Mouse (Mus musculus): ENCODE results near the gene Sctr.

Gene Sctr

DNA sequence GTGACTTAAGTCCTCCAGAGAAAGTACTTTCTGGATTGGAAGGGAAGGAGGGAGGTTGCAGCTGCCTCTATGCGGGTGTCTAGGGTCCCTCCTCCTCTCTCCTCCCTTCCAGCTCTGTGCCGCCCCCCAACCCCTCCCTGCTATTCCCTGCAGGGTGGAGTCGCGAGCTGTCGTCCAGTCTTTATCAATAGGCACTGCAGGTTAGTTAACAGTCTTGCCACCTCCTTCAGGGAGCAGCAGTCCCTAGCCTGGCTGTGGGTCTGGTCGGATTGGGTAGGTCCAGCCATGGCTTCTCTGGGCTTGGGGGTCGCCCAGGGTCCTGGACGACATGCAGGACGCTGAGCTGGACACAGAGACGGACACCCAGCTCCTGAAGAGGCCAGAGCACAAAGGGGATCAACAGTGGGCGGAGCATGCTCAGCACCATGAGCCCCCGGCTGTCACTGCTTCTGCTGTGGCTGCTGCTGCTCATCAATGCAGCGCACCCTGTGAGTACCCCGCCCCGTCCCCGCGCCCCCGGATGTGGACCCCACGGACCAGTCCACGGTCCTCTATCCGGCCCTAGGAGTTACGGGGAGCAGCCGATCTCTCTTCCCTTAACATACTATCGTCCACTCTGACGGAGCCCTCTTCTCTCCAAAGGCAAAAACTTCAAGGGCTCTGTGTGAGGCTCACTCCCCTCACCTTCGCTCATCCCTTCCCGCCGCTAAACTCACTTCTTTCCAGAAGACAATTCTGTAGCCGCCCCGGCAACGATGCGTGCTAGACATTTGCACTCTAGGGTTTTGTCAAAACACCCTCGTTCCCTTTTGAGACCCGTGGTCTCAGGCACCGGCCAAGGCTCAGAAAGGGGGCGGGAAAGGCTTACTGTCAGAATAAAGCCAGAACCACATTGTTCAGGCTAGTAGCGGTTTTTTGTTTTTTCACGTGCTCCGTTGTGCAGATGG is at the start of gene Sctr:
Sctr (plus strand) TSS at position 51 of the 947 bp plus-strand sequence.
- no peak for DNase-seq (ENCODE audit: low read depth in 1 of 2, low spot score in 2 of 2)

DNA sequence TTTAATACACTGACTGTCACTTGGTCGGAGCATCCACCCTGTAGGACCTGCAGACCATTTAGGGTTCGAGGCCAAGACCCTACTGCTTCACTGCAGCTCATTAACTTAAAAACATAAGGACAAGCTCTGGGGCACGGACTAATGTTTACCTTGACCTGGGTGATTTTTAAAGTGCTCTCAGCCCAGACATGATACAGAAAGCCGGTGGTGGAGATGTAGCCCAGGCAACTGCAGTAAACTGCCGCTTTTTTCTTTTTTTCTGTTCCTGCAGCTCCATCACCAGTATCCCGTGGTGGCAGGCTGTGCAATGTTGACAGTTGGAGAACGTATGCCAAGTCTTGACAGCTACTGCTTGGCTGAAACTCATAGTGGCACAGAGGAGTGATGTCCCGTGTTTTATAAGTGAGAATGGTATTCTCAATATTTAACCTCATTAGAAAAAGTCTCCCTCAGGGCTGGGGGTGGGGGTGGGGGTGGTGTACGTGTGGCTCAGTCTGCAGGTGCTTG is 48.9 kb upstream of the Sctr start:
- DNase-seq (ENCODE audit: low read depth in 1 of 2, low spot score in 2 of 2), result no peak

DNA sequence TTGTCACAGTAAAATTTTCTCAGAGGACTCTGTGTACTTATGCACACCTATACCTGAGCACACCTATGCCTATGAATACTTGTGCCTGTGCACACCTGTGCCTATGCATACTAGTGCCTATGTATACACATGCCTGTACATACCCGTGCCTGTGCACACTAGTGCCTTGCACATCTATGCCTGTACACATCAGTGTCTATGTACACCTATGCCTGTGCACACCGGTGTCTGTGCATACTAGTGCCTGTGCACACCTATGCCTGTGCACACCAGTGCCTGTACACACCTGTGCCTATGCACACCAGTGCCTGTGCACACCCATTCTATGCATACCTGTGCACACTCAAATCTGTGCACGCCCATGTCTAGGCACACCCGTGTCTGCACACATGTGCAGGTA is 47.2 kb upstream of the Sctr start:
- no peak for DNase-seq (ENCODE audit: low read depth in 1 of 2, low spot score in 2 of 2)

DNA sequence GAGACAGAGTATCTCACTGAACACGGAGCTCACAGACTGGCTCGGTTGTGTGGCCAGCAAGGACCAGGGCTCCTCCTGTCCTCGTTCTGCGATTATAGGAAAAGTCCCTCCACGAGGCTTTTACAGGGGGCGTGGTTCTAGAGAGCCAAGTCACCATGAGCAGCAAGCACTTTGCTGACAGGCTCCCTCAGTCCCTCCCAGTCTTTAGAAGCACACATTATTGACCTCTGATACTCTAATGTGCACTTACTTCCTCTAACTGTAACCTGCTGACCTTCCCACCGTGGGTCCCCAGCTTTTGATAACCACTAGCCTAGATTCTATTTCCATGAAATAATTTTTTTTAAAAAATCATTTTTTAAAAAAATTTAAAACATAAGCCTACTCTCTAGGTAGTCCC is 46.8 kb upstream of the Sctr start:
- no peak for DNase-seq (ENCODE audit: low read depth in 1 of 2, low spot score in 2 of 2)

DNA sequence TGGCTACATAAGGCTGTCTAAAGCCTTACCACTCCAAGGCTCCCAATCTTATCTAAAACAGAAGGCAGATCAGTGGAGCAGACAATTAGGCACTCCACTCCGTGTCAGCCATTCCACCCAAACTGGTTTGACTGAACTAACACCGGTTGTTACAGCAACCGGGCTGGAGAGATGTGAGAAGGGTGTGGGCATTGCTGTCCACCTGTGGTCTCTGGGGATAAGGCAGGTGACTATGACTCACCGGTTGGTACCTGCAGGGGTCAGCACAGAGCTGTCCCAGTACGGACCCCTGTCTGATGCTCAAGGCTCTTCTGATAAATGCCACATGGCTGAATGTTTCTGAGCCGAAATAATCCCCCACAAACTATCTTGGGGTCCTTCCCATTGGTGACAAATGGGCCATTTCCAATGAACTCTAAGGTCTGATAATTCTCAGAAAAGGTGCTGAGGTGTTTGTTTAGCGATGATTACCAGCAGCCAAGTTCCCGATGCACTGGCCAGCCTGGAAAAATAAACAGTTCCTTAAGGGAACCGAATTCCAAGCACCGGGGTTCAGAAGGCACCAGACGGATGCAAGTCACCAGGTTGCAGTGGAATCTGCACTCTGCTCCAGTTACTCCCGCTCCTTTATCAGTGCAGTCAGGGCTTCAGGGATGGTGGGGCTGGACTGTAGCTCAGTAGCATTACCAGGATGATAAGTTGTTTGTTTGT is 40.7 kb upstream of the Sctr start:
- DNase-seq (ENCODE audit: low read depth in 1 of 2, low spot score in 2 of 2), result no peak

DNA sequence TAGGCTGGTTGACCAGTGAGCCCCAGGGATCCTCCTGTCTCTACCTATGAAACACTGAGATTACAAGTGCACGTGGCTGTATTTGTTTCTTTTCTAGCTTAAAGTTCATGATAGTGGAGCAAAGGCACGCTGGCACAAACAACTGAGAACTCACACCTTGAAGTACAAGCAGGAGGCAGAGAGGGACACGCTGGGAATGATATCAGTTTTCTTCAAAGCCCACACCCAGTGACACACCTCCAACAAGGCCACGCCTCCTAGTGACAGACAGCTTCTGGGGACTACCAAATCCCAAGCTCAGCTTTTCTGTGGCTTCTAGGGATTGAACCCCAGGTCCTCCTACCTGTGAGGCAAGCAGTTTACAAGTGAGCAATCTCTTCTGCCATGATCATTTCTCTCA is 33.6 kb upstream of the Sctr start:
- DNase-seq (ENCODE audit: low read depth in 1 of 2, low spot score in 2 of 2), result no peak

DNA sequence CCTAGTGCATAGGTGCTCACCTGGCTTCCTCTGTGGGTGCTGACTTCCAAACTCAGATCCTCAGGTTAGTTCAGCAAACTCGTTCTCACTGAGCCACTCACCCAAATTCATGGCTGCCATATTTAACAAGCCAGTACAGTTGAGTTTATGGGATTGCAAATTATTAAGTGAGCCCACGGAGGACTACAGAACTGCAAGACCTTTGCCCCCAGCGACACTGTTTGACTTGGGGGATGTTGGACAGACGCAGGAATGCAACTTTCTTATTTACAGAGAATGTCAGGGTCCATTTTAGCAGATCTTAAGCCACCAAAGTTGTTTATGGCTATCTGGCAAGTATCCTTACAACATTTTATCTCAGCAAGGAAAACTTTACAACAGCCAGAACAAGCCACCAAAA is 31.6 kb upstream of the Sctr start:
- no peak for DNase-seq (ENCODE audit: low read depth in 1 of 2, low spot score in 2 of 2)

DNA sequence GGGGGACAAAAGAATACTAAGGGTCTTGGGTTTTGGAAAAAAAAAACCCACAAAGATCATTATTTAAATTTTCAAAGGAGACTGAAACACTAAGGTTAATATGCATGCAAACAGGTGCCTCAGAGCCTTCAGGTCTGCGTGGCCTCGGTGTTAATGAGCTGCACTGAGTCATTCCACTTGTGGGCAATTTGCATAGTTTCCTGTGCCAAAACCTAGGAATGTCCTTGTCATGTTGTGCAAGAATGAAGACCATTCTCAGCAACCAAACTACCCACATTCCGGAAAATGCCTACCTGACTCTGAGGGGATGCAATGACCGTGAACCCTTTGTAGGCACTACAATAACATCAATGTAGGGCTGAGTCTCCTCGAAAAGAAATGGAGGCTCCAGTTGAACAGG is 20.1 kb upstream of the Sctr start:
- no peak for DNase-seq (ENCODE audit: low read depth in 1 of 2, low spot score in 2 of 2)

DNA sequence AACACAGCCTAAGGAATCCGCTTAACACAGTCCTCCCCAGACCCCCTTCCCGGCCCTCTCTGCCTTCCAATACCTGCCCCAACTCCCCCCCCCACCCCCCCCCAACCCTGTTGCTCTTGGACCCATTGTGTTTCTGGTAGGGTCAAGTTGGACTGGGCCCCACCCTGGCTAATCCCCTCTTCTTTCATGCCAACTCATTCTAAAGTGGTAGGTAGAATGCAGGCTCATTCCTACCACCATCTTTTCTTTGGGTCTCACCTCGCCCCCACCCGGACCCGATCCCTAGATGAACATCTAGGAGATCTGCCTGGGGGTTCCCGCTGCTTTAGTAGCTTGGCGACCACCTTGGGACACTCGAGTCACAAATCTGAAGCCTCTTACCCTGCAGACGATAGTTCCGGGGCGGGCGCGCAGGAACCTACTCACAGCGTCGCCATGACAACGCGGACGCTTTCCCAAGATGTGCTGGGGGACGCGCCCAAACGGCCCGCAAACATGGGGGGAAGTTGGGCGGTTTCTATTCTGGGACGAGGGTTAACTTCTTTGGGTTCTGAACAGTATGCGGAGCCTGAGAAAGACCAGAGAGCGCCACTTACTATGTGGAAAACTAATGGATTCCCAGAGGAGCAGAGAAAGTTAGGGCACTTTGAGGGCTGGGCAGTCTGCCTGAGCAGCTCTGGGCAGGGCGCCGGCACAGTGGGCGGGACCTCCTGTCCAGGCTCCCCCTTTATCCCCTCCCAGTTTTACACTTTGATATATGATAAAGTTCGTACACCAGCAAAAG is 9.7 kb upstream of the Sctr start, which contains the start of gene Cfap221:
Cfap221 (minus strand) TSS at position 437 of the 784 bp plus-strand sequence.
- DNase-seq (ENCODE audit: low read depth in 1 of 2, low spot score in 2 of 2), result peak in 1 of 2 experiments; percentile 21

DNA sequence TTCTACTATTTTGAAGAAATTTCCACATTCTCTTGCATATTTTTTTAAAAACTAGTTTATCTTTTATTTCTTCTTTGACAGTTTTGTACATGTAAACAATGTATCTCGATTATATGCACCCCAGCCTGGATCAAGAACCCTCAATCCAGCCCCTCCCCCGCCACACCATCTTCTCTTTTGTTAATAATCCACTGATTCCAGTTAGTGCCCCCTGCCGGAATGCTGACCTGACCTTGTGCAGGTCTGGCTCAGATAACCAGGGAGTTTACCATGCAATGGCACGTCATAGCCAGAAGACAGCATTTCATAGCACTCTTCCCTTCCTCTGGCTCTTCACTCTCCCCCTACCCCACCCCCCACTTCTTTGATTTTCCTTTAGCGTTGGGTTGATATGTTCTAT is 9.1 kb upstream of the Sctr start:
- no peak for DNase-seq (ENCODE audit: low read depth in 1 of 2, low spot score in 2 of 2)

DNA sequence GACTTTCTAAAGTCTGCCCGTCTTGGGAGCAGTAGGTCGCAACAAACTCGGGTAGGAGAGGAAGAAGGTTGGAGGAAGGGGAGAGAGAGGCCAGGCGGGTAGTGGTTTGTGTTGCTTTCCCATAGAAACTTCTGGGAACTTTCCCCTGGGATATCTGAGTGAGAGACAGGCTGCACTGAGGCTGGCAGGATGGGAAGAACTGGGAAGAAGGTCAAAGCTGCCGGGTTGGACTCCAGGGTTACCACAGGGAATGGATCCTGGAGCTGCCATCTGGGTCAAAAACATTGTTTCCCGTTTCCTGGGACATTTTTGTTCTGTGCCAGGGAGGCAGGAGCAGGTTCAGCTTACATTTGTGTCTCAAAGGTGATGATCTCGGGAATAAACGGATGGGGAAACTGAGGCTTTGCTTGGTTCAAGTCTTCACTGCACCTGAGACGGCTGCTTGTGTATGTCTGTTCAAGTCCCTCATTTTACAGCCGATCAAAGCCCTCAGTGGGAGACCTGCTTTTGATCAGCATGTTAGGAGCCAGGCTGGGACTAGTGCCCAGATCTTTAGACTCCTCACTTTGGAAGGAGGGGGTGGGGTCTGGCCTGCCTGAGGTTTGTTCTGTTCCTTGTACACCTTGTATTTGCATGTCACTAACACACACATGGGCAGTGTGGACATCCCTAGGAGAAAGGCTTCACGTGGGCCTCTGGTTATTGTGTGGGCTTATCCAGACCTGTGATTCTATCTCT is 1.3 kb downstream of the Sctr start:
- no peak for DNase-seq (ENCODE audit: low read depth in 1 of 2, low spot score in 2 of 2)

DNA sequence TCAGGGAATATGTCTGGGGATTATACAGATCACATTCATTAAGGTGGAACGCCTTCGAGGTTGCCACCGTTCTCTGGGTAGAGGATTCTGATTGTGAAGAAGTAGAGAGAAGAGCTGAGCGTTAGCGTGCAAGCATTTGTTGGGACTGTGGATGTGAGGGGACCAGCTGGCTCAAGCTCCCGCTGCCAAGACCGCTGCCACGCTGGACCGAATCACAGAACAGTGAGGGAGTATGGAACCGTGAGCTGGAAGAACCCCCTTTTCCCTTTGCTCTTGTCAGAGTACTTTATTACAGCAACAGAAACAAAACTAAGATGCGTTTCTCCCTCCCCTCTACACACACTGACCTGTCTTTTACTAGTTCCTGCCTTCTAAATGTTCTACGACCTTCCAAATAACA is 5.9 kb downstream of the Sctr start:
- no peak for DNase-seq (ENCODE audit: low read depth in 1 of 2, low spot score in 2 of 2)

DNA sequence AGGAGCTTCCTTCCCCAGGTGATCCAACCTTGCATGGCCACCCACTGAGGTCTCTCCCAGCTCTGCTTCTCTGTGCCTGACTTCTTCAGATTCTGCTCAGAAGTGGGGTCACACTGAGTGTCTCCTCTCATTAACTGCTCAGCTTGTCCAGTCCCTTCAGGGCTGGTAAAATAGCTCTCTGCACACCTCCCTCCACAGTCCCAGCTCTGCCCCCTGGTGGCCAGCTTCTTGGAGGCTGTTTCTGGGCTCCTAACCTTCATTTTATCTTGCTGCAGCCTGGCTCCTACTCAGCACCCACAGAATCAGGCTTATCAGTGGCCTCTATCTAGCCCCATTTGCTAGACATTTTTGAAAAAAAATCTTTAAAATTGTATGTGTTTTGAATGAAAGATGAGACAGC is 6.4 kb downstream of the Sctr start:
- DNase-seq (ENCODE audit: low read depth in 1 of 2, low spot score in 2 of 2), result peak in 1 of 2 experiments; percentile 20

DNA sequence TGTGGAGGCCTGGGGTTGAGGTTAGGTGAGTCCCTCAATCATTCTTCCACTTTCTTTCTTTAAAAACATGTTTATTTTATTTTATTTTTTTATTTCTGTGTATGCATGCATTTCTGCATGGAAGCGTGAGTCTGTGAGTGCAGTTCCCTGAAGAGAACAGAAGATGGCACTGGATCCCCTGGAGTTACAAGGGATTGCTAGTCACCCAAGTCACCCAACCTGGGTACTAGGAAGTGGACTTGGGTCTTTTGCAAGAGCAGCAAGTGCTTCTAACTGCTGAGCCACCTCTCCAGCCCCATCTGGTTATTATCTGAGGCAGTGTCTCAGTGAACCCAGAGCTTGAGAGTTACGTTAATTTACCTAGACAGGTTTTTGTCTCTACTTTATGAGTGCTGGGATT is 9.5 kb downstream of the Sctr start:
- DNase-seq (ENCODE audit: low read depth in 1 of 2, low spot score in 2 of 2), result no peak

DNA sequence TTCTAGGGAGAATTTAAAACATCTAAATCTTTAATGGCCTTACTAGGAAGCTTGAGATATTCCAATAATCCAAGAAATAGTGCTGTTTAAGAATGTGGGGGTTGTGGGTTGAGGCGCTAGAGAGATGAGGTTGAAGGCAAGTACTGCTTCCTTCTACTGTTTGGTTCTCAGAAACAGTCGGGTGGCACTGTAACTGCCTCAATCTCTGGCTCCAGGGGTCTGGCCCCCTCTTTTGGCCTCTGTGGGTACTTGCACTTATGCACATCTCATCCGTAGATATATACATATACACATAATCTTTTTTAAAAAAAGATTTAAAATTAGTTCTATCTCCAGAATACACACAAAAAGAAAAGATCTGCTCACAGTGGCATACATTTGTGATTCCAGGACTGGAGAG is 12.2 kb downstream of the Sctr start:
- no peak for DNase-seq (ENCODE audit: low read depth in 1 of 2, low spot score in 2 of 2)

DNA sequence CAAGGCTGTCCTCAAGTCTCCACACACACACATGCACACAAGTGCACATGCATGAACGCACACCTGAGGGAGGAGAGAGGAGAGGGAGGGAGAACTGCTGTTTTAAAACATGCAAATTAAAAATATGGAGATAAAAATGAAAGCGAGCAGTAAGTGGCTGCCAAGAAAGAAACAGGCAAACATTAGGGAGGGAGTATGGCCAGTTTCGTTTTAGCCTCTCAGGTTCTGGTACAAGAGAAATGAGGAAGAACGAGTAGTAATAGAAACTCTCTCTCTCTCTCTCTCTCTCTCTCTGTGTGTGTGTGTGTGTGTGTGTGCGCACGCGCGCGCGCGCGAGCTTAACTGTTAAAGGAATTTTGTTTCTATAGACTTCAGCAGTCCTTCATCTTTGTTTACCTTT is 12.7 kb downstream of the Sctr start:
- DNase-seq (ENCODE audit: low read depth in 1 of 2, low spot score in 2 of 2), result no peak

DNA sequence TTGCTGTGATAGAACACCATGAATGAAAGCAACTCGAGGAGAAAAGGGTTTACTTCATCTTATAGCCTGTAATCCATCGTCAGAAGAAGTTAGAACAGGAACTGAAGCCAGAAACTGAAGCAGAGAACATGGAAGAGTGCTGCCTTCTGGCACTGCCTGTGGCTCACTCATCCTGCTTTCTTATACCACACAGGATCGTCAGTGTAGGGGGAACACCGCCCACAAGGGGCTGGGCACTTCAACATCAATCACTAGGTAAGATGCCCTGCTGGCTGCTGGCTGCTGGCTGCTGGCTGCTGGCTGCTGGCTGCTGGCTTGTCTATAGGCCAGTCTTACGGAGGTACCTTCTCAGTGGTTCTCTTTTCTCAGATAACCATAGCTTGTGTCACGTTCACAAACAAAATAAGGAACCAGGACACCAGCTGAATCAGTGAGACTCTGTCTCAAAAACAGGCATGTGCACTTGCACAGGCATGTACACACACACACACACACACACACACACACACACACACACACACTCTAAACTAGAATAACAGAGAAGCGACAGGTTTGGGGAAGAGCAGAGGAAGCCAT is 13.7 kb downstream of the Sctr start:
- no peak for DNase-seq (ENCODE audit: low read depth in 1 of 2, low spot score in 2 of 2)

DNA sequence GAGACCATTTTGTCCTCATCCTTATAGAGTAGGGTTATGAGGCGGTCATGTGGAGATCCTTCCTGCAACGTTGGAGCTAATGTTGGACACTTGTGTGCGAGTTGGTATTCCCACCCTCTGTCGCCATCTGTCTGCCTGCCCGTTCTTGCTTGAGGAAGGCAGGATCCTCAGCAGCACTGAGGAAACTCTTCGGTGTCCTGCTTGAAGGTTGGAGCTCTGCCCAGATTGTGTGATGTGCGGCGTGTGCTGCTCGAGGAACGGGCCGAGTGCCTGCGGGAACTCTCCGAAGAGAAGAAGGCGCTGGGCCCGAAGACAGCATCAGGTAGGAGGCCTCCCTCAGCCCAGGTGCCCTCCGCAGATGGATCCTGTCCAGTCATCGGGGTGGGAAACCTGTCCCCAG is 15.3 kb downstream of the Sctr start:
- DNase-seq (ENCODE audit: low read depth in 1 of 2, low spot score in 2 of 2), result no peak

DNA sequence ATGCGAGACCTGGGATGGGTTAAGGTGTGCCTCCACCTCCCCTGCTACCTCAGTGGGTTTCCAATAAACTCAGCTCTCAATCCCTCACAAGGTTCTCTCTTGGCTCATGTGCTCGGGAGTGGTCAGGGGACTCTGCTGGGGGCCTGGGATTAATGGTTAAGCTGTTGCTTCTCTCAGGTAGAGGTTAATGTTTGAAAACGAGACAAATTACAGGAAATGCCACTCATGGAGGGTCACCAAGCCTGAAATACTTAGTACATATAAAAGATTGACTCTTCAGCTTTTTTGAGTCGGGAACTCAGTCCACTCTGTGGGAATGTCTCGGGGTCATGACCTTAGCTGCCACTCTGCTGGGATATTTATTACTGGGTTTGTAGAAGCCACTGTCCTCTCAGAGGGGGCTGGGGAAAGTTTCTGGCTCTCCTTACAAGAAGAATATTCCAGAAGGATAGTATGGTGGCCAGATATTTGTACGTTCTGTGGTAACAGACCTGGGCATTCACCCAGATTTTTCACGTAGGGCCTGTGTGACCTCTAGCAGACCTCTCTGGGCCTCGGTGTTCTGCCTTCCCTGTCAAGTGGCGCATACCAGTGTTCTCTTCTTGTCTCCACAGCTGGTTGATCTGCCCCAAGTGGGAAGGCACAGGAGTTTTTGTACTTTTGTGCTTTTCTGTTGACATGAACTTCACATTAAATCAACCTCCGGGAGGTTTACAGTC is 17.8 kb downstream of the Sctr start:
- no peak for DNase-seq (ENCODE audit: low read depth in 1 of 2, low spot score in 2 of 2)

DNA sequence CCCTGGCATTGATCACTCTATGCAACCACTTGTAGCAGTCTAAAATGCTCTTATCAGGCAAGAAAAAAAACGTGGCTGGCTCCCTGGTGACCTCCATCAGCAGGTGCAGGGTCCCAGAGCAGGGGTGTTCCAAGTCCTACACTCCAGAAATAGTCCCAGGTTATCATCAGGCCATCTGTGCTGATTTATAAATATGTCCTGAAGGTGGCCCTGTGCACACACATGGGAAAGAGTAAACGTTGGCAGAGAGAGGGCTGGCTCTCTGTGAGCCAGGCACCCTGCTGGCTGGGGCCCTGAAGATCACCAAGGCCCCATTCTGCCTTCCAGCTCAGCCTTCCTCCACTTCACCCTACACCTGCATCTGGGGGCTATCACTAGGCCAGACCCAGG is 18.4 kb downstream of the Sctr start:
- no peak for DNase-seq (ENCODE audit: low read depth in 1 of 2, low spot score in 2 of 2)
